Mouse (Mus musculus) liver, adult 2 months (tissue): ENCODE data around the gene Prss53. TPM values are rescaled to one million over a fixed set of nuclear protein-coding genes. Genes with fewer than 3 reads are reported as not detected.

Experiments
- DNase-seq: peaks from one replicate; pipeline ENCODE4 v3.0.0-alpha.2; 2011; ENCODE audit warnings: low read depth, low spot score; ENCODE audit errors: extremely low read depth
- H3K27ac ChIP-seq: fragments of 200-500 bp; replicated peaks from 2 replicates; pipeline ENCODE4 v1.5.1; 2012; ENCODE audit warnings: low read depth, mild to moderate bottlenecking, control low read depth, inconsistent platforms, low read length; ENCODE audit not compliant: insufficient read depth
- H3K27me3 ChIP-seq: fragments of 200-500 bp; 2 replicates; pipeline ENCODE4 v1.6.1; 2012; ENCODE audit warnings: mild to moderate bottlenecking, moderate library complexity, low read length, inconsistent platforms; ENCODE audit not compliant: control insufficient read depth, insufficient read depth
- H3K36me3 ChIP-seq: fragments of 200-500 bp; 2 replicates; pipeline ENCODE4 v1.6.1; 2012; ENCODE audit warnings: low read length, inconsistent platforms; ENCODE audit not compliant: control insufficient read depth, insufficient read depth
- H3K4me1 ChIP-seq: fragments of 200-500 bp; 2 replicates; pipeline ENCODE4 v1.6.1; 2011; ENCODE audit warnings: low read length; ENCODE audit not compliant: control insufficient read depth, insufficient read depth
- H3K4me3 ChIP-seq: fragments of 200-500 bp; 2 replicates; pipeline ENCODE4 v1.5.1; 2011; ENCODE audit warnings: low read depth, mild to moderate bottlenecking, control low read depth, low read length, moderate library complexity; ENCODE audit not compliant: insufficient read depth
- H3K79me2 ChIP-seq: fragments of 200-500 bp; 2 replicates; pipeline ENCODE4 v1.6.1; 2012; ENCODE audit warnings: inconsistent platforms, mild to moderate bottlenecking, low read length, moderate library complexity; ENCODE audit not compliant: control insufficient read depth, insufficient read depth
- H3K9ac ChIP-seq: fragments of 200-500 bp; 2 replicates; pipeline ENCODE4 v1.6.1; 2012; ENCODE audit warnings: low read depth, mild to moderate bottlenecking, control low read depth, inconsistent platforms, low read length
- CTCF ChIP-seq: fragments of 200-500 bp; IDR thresholded peaks from 2 replicates; pipeline ENCODE4 v1.5.1; 2011; ENCODE audit warnings: low read depth, low read length, control low read depth
- POLR2A ChIP-seq: fragments of 200-500 bp; IDR thresholded peaks from 2 replicates; pipeline ENCODE4 v1.6.1; 2011; ENCODE audit warnings: low read length, control low read depth; ENCODE audit not compliant: insufficient read depth; ENCODE audit errors: extremely low read depth
- WGBS: fragments of 180-500 bp; shearing (Covaris S2); methylation state at CpG from one replicate; pipeline ENCODE4 v1.1.7; 2018; 5-methylcytosine and 5-hydroxymethylcytosine counted together
- polyA plus RNA-seq: library from polyadenylated mRNA; depleted of rRNA; stranded (reverse); fragments of >200 nt; gene quantifications from 2 replicates; pipeline ENCODE4 v1.2.3, GENCODE M21; 2012; rRNA removed
- total RNA-seq: library from RNA; depleted of rRNA; stranded (reverse); fragments of >200 nt; gene quantifications from 2 replicates; pipeline ENCODE4 v1.2.3, GENCODE M21; 2014; rRNA removed

Prss53 gene
- total RNA-seq (2.3 and 2.5 TPM in 2 replicates), polyA plus RNA-seq (9.2 and 12.0 TPM in 2 replicates)

DNA sequence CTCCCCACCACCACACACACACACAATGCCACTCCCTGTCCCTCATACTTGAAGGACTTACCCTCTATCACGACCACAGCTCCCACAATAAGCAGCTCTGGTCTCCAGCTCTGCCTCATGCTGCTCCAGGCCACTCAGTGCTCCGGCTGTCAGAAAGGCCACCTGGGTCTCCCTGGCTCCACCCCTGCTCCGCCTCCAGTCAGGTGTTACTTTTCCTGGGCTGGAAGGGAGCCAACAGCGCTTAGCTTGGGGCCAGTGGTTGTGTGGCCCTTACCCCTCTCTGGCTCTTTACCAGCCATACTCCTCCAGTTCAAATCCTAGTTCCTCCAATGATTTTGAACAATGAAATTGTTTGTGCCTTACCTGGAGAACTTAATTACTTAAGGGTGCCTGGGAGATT is at the start of gene Prss53:
Gene Prss53 (minus strand): TSS at position 173 of the 400 bp plus-strand sequence.
- Histone ChIP-seq H3K4me1 (peaks cover 9% of the 10 kb centered on the region; the same call in 1 of the 2 replicates), H3K36me3 (peaks cover 16% of the 10 kb centered on the region), H3K4me3 (no peak within 1 kb of the TSS), H3K79me2 (no peaks in the 10 kb centered on the region; the same call in 1 of the 2 replicates), H3K9ac (no peak within 1 kb of the TSS), H3K27me3 (no peaks in the 10 kb centered on the region), H3K27ac (no peak within 1 kb of the TSS)
- WGBS = 32% methylated on average over 4 of the region's 4 CpGs
- DNase-seq = peak; percentile 40
- TF ChIP-seq POLR2A (no peak), CTCF (no peak)

DNA sequence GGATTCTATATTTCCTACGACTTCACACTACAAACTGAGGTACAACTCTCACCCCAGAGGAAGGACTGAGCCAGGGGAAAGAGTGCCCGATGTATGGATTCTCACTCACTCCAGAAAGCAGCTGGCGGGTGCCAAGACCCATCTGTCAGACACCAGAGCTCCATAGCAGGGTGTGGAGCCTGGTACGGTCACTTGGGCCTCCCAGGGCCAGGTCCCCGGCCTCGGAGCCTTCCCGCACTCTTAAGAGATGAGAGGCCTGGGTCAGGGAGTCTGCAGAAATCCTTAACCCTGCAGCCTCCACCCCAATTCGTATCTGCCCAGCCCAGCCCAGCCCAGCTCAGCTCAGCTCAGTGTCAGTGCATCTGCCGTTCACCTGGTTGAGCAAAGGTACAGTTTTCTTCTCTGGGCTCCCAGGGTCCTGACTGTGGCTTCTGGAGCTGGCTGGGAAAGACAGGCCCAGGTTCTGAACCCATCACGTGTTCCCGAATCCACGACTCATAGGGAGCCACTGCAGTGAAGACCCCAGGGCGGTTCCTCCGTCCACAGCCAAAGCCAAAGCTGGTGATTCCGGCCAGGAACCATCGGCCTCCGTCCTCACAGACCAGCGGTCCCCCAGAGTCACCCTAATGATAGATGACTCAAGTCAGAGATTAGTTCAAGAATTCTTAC is 45.6 kb upstream of the Prss53 start:
- WGBS = 72% methylated on average over 18 of the region's 18 CpGs
- Histone ChIP-seq H3K4me3 (no peak overlapping the region; the same call in 1 of the 2 replicates), H3K79me2 (no peaks in the 10 kb centered on the region), H3K4me1 (peaks cover 5% of the 10 kb centered on the region), H3K27ac (no peak overlapping the region), H3K27me3 (no peaks in the 10 kb centered on the region), H3K9ac (peak overlapping the region; percentile 85; the same call in 1 of the 2 replicates), H3K36me3 (no peaks in the 10 kb centered on the region)
- TF ChIP-seq POLR2A (no peak), CTCF (no peak)
- DNase-seq = no peak

DNA sequence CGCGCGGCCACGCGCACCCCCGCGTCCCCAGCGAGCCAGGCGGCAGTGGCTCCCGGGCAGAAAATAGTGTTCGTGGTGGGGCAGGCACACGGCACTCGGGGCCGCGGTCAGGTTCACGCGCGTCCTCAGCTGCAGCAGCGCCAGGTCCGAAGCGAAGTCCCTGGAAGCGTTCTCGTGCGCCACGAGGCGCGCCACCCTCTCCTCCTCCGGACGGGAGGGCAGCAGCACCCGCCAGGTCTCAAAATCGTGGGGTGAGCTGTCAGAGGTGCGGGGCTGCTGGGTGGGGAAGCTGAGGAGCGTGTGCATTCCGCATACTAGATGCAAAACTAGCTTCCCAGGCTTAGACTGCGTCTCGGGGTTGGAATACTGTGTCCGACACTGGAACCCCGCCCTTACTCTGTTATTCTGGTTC is 45.0 kb upstream of the Prss53 start:
- H3K27ac ChIP-seq = no peak overlapping the region
- no peak for DNase-seq
- peak overlapping the region; percentile 78 for H3K4me3 ChIP-seq
- H3K9ac ChIP-seq = peak overlapping the region; percentile 85
- no peaks in the 10 kb centered on the region for H3K36me3 ChIP-seq
- peaks cover 8% of the 10 kb centered on the region for H3K4me1 ChIP-seq
- TF ChIP-seq POLR2A (no peak), CTCF (no peak)
- H3K79me2 ChIP-seq = no peaks in the 10 kb centered on the region
- 1% methylated on average over 38 of the region's 38 CpGs for WGBS
- H3K27me3 ChIP-seq = no peaks in the 10 kb centered on the region

DNA sequence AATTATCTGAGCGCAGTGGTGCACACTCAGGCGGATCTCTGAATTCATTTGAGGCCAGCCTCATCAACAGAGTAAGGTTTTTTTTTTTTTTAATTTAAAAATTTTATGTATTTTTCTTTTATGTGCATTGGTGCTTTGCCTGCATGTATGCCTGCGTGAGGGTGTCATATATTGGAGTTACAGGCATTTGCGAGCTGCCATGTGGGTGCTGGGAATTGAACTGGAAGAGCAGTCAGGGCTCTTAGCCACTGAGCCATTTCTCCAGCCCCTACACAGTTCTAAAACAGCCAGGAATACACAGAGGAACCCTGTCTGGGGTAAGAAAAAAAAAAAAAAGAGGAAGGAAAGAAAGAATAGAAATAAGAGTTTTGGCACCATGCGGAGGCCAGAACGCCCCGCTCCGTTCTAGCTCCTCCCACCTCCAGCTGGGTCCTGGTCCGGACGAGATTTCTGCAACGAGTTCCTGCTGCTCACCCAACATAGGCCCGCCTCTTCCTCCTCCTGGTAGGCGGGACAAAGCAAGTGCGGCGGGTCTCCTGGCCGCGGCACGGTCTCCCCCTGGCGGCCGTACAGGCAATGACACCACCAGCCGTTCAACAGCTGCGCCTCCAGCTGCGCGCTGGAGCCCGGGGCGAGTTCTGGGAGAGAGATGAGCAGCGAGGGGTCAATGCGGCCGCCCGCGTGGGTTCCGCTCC is 44.4 kb upstream of the Prss53 start:
- peak overlapping the region; percentile 60; the same call in 1 of the 2 replicates for H3K27ac ChIP-seq
- no peaks in the 10 kb centered on the region for H3K36me3 ChIP-seq
- peaks cover 12% of the 10 kb centered on the region for H3K4me1 ChIP-seq
- peak; percentile 84 for DNase-seq
- H3K4me3 ChIP-seq = peak overlapping the region; percentile 78
- WGBS = 7% methylated on average over 32 of the region's 32 CpGs
- TF ChIP-seq CTCF = peak; percentile 91
- TF ChIP-seq POLR2A = peak; percentile 72
- no peaks in the 10 kb centered on the region for H3K79me2 ChIP-seq
- H3K27me3 ChIP-seq = no peaks in the 10 kb centered on the region
- peak overlapping the region; percentile 85 for H3K9ac ChIP-seq

DNA sequence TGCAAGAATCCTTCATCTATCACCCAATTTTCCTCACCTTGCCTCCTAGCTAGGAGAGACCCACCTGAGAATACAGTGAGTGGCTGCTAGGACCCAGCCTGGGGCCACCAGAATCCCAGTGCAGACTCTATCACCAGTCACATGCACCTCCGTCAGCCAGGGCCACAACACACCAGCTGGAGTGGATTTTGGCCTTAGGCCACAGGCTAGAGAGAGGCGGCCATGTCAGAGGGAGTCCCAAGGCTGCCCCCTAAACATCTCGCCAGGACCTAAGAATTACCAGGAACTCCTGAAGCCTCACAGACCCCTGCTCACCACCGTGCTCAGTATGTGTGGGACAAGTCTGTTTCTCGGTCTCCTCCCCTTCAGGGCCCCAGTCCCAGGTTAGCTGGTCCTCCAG is 43.3 kb upstream of the Prss53 start:
- Histone ChIP-seq H3K36me3 (no peaks in the 10 kb centered on the region), H3K27ac (no peak overlapping the region), H3K79me2 (no peaks in the 10 kb centered on the region), H3K9ac (no peak overlapping the region), H3K4me1 (peaks cover 16% of the 10 kb centered on the region), H3K27me3 (no peaks in the 10 kb centered on the region), H3K4me3 (no peak overlapping the region)
- 86% methylated on average over 5 of the region's 5 CpGs for WGBS
- no peak for TF ChIP-seq POLR2A
- no peak for TF ChIP-seq CTCF
- no peak for DNase-seq
